Mouse (Mus musculus): ENCODE measurements around the gene Gps1. TPM values are rescaled to one million over a fixed set of nuclear protein-coding genes. Genes with fewer than 3 reads are reported as not detected.

Gps1 gene
- polyA plus RNA-seq, 2 experiments = 236 to 249 TPM

GRCm38 (mm10) chr11:120824787-120825288 is 40.8 kb downstream of the Gps1 start:
- DNase-seq (ENCODE audit: low spot score) (no peak), ATAC-seq (ENCODE audit: low FRiP score, low read depth) (peak; percentile 66)
- WGBS = under 1% methylated on average over 18 of the region's 21 CpGs
- Histone ChIP-seq H3K9me3 (ENCODE audit: control insufficient read depth, low read length) (no peaks in the 10 kb centered on the region), H3K27me3 (ENCODE audit: control insufficient read depth, insufficient read depth, low read length) (no peaks in the 10 kb centered on the region), H3K4me1 (ENCODE audit: control insufficient read depth, insufficient read depth, low read length) (peaks cover 23% of the 10 kb centered on the region), H3K36me3 (ENCODE audit: control insufficient read depth, insufficient read depth, low read length) (peaks cover 21% of the 10 kb centered on the region), H3K4me2 (replicated peaks; ENCODE audit: low read depth, low read length, severe bottlenecking) (peak overlapping the region; percentile 72), H3K9ac (ENCODE audit: low read depth, low read length, severe bottlenecking) (peak overlapping the region; percentile 89), H3K4me3 (replicated peaks; ENCODE audit: low read length) (peak overlapping the region; percentile 89), H3K27ac (replicated peaks; ENCODE audit: low read depth, low read length) (peak overlapping the region; percentile 98)
- TF ChIP-seq POLR2A (IDR thresholded peaks at IDR 0.05; ENCODE audit: borderline replicate concordance, extremely low read depth, insufficient read depth, insufficient read length) = no peak

- Histone ChIP-seq H3K27ac (replicated peaks; ENCODE audit: low read depth, low read length) (peak overlapping the region; percentile 98), H3K4me3 (replicated peaks; ENCODE audit: low read length) (peak overlapping the region; percentile 89), H3K4me1 (ENCODE audit: control insufficient read depth, insufficient read depth, low read length) (peaks cover 23% of the 10 kb centered on the region), H3K36me3 (ENCODE audit: control insufficient read depth, insufficient read depth, low read length) (peaks cover 16% of the 10 kb centered on the region), H3K4me2 (replicated peaks; ENCODE audit: low read depth, low read length, severe bottlenecking) (peak overlapping the region; percentile 72), H3K27me3 (ENCODE audit: control insufficient read depth, insufficient read depth, low read length) (no peaks in the 10 kb centered on the region), H3K9me3 (ENCODE audit: control insufficient read depth, low read length) (no peaks in the 10 kb centered on the region), H3K9ac (ENCODE audit: low read depth, low read length, severe bottlenecking) (peak overlapping the region; percentile 89)
- DNase-seq (ENCODE audit: low spot score) (no peak), ATAC-seq (ENCODE audit: low FRiP score, low read depth) (no peak)
- WGBS = 39% methylated on average over 4 of the region's 4 CpGs
- no peak for TF ChIP-seq POLR2A (IDR thresholded peaks at IDR 0.05; ENCODE audit: borderline replicate concordance, extremely low read depth, insufficient read depth, insufficient read length)
These were observed 41.3 kb downstream of the Gps1 start for GRCm38 (mm10) chr11:120825289-120825863.

- 86% methylated on average over 8 of the region's 8 CpGs for WGBS
These were observed 42.2 kb downstream of the Gps1 start for GRCm38 (mm10) chr11:120826016-120826953.

GRCm38 (mm10) chr11:120828416-120828815 is 44.3 kb downstream of the Gps1 start:
- Histone ChIP-seq H3K9me3 (ENCODE audit: control insufficient read depth, low read length) (no peaks in the 10 kb centered on the region), H3K4me3 (replicated peaks; ENCODE audit: low read length) (no peak overlapping the region), H3K36me3 (ENCODE audit: control insufficient read depth, insufficient read depth, low read length) (no peaks in the 10 kb centered on the region), H3K4me2 (replicated peaks; ENCODE audit: low read depth, low read length, severe bottlenecking) (no peak overlapping the region), H3K27ac (replicated peaks; ENCODE audit: low read depth, low read length) (no peak overlapping the region), H3K9ac (ENCODE audit: low read depth, low read length, severe bottlenecking) (no peak overlapping the region), H3K27me3 (ENCODE audit: control insufficient read depth, insufficient read depth, low read length) (no peaks in the 10 kb centered on the region), H3K4me1 (ENCODE audit: control insufficient read depth, insufficient read depth, low read length) (peaks cover 9% of the 10 kb centered on the region)
- ATAC-seq (ENCODE audit: low FRiP score, low read depth) (no peak), DNase-seq (ENCODE audit: low spot score) (no peak)
- no peak for TF ChIP-seq POLR2A (IDR thresholded peaks at IDR 0.05; ENCODE audit: borderline replicate concordance, extremely low read depth, insufficient read depth, insufficient read length)
- WGBS = 88% methylated on average over 4 of the region's 4 CpGs

More at GRCm38 (mm10) chr11:120826016-120826953, 42.2 kb downstream of the Gps1 start:
- H3K4me1 ChIP-seq (ENCODE audit: control insufficient read depth, insufficient read depth, low read length) = peaks cover 23% of the 10 kb centered on the region
- no peaks in the 10 kb centered on the region for H3K9me3 ChIP-seq (ENCODE audit: control insufficient read depth, low read length)
- TF ChIP-seq POLR2A (IDR thresholded peaks at IDR 0.05; ENCODE audit: borderline replicate concordance, extremely low read depth, insufficient read depth, insufficient read length) = no peak
- H3K4me3 ChIP-seq (replicated peaks; ENCODE audit: low read length) = no peak overlapping the region
- H3K27ac ChIP-seq (replicated peaks; ENCODE audit: low read depth, low read length) = peak overlapping the region; percentile 98
- no peak overlapping the region for H3K9ac ChIP-seq (ENCODE audit: low read depth, low read length, severe bottlenecking)
- H3K4me2 ChIP-seq (replicated peaks; ENCODE audit: low read depth, low read length, severe bottlenecking) = no peak overlapping the region
- ATAC-seq (ENCODE audit: low FRiP score, low read depth) (no peak), DNase-seq (ENCODE audit: low spot score) (no peak)
- H3K27me3 ChIP-seq (ENCODE audit: control insufficient read depth, insufficient read depth, low read length) = no peaks in the 10 kb centered on the region
- H3K36me3 ChIP-seq (ENCODE audit: control insufficient read depth, insufficient read depth, low read length) = peaks cover 7% of the 10 kb centered on the region

- 82% methylated on average over 10 of the region's 10 CpGs for WGBS
- no peak overlapping the region for H3K4me2 ChIP-seq (replicated peaks; ENCODE audit: low read depth, low read length, severe bottlenecking)
These were observed 45.9 kb downstream of the Gps1 start for GRCm38 (mm10) chr11:120829757-120830532.

More at GRCm38 (mm10) chr11:120829757-120830532, 45.9 kb downstream of the Gps1 start:
- ATAC-seq (ENCODE audit: low FRiP score, low read depth) (no peak), DNase-seq (ENCODE audit: low spot score) (no peak)
- Histone ChIP-seq H3K4me3 (replicated peaks; ENCODE audit: low read length) (no peak overlapping the region), H3K9me3 (ENCODE audit: control insufficient read depth, low read length) (no peaks in the 10 kb centered on the region), H3K36me3 (ENCODE audit: control insufficient read depth, insufficient read depth, low read length) (no peaks in the 10 kb centered on the region), H3K4me1 (ENCODE audit: control insufficient read depth, insufficient read depth, low read length) (peaks cover 9% of the 10 kb centered on the region), H3K27me3 (ENCODE audit: control insufficient read depth, insufficient read depth, low read length) (no peaks in the 10 kb centered on the region), H3K27ac (replicated peaks; ENCODE audit: low read depth, low read length) (no peak overlapping the region), H3K9ac (ENCODE audit: low read depth, low read length, severe bottlenecking) (0 out of 2 replicates have a peak overlapping the region, but pooled peaks have one; percentile 4)
- no peak for TF ChIP-seq POLR2A (IDR thresholded peaks at IDR 0.05; ENCODE audit: borderline replicate concordance, extremely low read depth, insufficient read depth, insufficient read length)

All from limb, embryonic 14.5 days (tissue).